Mouse (Mus musculus) testis, adult 2 months (tissue): Measurements from ENCODE around the gene Rps27a.

Experiments
- CTCF ChIP-seq: fragments of 200-500 bp; IDR thresholded peaks from 2 replicates; pipeline ENCODE4 v1.5.1; 2012; ENCODE audit warnings: low read depth, mild to moderate bottlenecking, inconsistent platforms, low read length, moderate library complexity; ENCODE audit not compliant: control insufficient read depth, insufficient read depth, insufficient replicate concordance
- POLR2A ChIP-seq: fragments of 200-500 bp; IDR thresholded peaks from 2 replicates; pipeline ENCODE4 v1.6.1; 2012; ENCODE audit warnings: low read depth, mild to moderate bottlenecking, inconsistent platforms, low read length, moderate library complexity; ENCODE audit not compliant: control insufficient read depth

GRCm38 (mm10) chr11:29560990-29561389, 13.1 kb upstream of the Rps27a start:
- TF ChIP-seq CTCF (no peak), POLR2A (no peak)
